Mouse (Mus musculus): ENCODE measurements around the gene Sppl3. TPM values are rescaled to one million over a fixed set of nuclear protein-coding genes. Genes with fewer than 3 reads are reported as not detected.

Gene Sppl3
- 51.5 and 57.0 TPM in 2 replicates for polyA plus RNA-seq (2012; rRNA removed)

GRCm38 (mm10) chr5:115010577-115011216 is at the start of gene Sppl3:
TSS of gene Sppl3 (plus strand) at chr5:115011137.
- H3K27ac ChIP-seq (ENCODE audit: insufficient read depth, low read depth, low read length) = peak within 1 kb of the TSS; percentile 78
- peaks cover 18% of the 10 kb centered on the region for H3K4me1 ChIP-seq (ENCODE audit: control insufficient read depth, insufficient read depth, low read length)
- 2% methylated on average over 56 of the region's 65 CpGs for WGBS
- peak; percentile 96 for DNase-seq
- TF ChIP-seq CTCF (conservative IDR thresholded peaks at IDR 0.05; ENCODE audit: insufficient read depth, insufficient read length, low read depth, low read length) (no peak), POLR2A (IDR thresholded peaks at IDR 0.05; ENCODE audit: low read depth, low read length) (peak; percentile 84)
- H3K36me3 ChIP-seq (ENCODE audit: control insufficient read depth, insufficient read depth, low read length) = no peaks in the 10 kb centered on the region
- no peaks in the 10 kb centered on the region for H3K27me3 ChIP-seq (replicated peaks; ENCODE audit: control insufficient read depth, insufficient read depth, low read length)
- H3K4me3 ChIP-seq (ENCODE audit: insufficient read depth, low read depth, low read length) = peak within 1 kb of the TSS; percentile 89

- DNase-seq = peak; percentile 77
- Histone ChIP-seq H3K27me3 (replicated peaks; ENCODE audit: control insufficient read depth, insufficient read depth, low read length) (no peaks in the 10 kb centered on the region), H3K4me3 (ENCODE audit: insufficient read depth, low read depth, low read length) (no peak overlapping the region), H3K4me1 (ENCODE audit: control insufficient read depth, insufficient read depth, low read length) (peaks cover 18% of the 10 kb centered on the region), H3K36me3 (ENCODE audit: control insufficient read depth, insufficient read depth, low read length) (no peaks in the 10 kb centered on the region), H3K27ac (ENCODE audit: insufficient read depth, low read depth, low read length) (peak overlapping the region; percentile 37; the same call in 1 of the 2 replicates)
- no peak for TF ChIP-seq POLR2A (IDR thresholded peaks at IDR 0.05; ENCODE audit: low read depth, low read length)
- TF ChIP-seq CTCF (conservative IDR thresholded peaks at IDR 0.05; ENCODE audit: insufficient read depth, insufficient read length, low read depth, low read length) = no peak
- WGBS = 27% methylated on average over 4 of the region's 4 CpGs
These were observed 49.2 kb upstream of the Sppl3 start for GRCm38 (mm10) chr5:114961590-114962360.

GRCm38 (mm10) chr5:114964315-114964966 is 46.5 kb upstream of the Sppl3 start:
- no peak overlapping the region for H3K4me3 ChIP-seq (ENCODE audit: insufficient read depth, low read depth, low read length)
- DNase-seq = peak; percentile 81
- TF ChIP-seq CTCF (conservative IDR thresholded peaks at IDR 0.05; ENCODE audit: insufficient read depth, insufficient read length, low read depth, low read length) (no peak), POLR2A (IDR thresholded peaks at IDR 0.05; ENCODE audit: low read depth, low read length) (no peak)
- H3K27me3 ChIP-seq (replicated peaks; ENCODE audit: control insufficient read depth, insufficient read depth, low read length) = no peaks in the 10 kb centered on the region
- peak overlapping the region; percentile 94 for H3K27ac ChIP-seq (ENCODE audit: insufficient read depth, low read depth, low read length)
- H3K36me3 ChIP-seq (ENCODE audit: control insufficient read depth, insufficient read depth, low read length) = no peaks in the 10 kb centered on the region
- WGBS = 27% methylated on average over 7 of the region's 7 CpGs
- H3K4me1 ChIP-seq (ENCODE audit: control insufficient read depth, insufficient read depth, low read length) = peaks cover 33% of the 10 kb centered on the region

- H3K27me3 ChIP-seq (replicated peaks; ENCODE audit: control insufficient read depth, insufficient read depth, low read length) = no peaks in the 10 kb centered on the region
- peaks cover 33% of the 10 kb centered on the region for H3K4me1 ChIP-seq (ENCODE audit: control insufficient read depth, insufficient read depth, low read length)
- WGBS = 30% methylated on average over 17 of the region's 17 CpGs
- TF ChIP-seq CTCF (conservative IDR thresholded peaks at IDR 0.05; ENCODE audit: insufficient read depth, insufficient read length, low read depth, low read length) = no peak
- TF ChIP-seq POLR2A (IDR thresholded peaks at IDR 0.05; ENCODE audit: low read depth, low read length) = no peak
- peak overlapping the region; percentile 17; the same call in 1 of the 2 replicates for H3K4me3 ChIP-seq (ENCODE audit: insufficient read depth, low read depth, low read length)
- no peaks in the 10 kb centered on the region for H3K36me3 ChIP-seq (ENCODE audit: control insufficient read depth, insufficient read depth, low read length)
- H3K27ac ChIP-seq (ENCODE audit: insufficient read depth, low read depth, low read length) = peak overlapping the region; percentile 94
- peak; percentile 88 for DNase-seq
These were observed 45.7 kb upstream of the Sppl3 start for GRCm38 (mm10) chr5:114964967-114965898.

GRCm38 (mm10) chr5:114967523-114968268 is 43.2 kb upstream of the Sppl3 start:
- H3K36me3 ChIP-seq (ENCODE audit: control insufficient read depth, insufficient read depth, low read length) = no peaks in the 10 kb centered on the region
- no peak for TF ChIP-seq POLR2A (IDR thresholded peaks at IDR 0.05; ENCODE audit: low read depth, low read length)
- TF ChIP-seq CTCF (conservative IDR thresholded peaks at IDR 0.05; ENCODE audit: insufficient read depth, insufficient read length, low read depth, low read length) = no peak
- peak overlapping the region; percentile 33 for H3K4me3 ChIP-seq (ENCODE audit: insufficient read depth, low read depth, low read length)
- WGBS = 22% methylated on average over 14 of the region's 14 CpGs
- DNase-seq = peak; percentile 59
- peak overlapping the region; percentile 99 for H3K27ac ChIP-seq (ENCODE audit: insufficient read depth, low read depth, low read length)
- peaks cover 28% of the 10 kb centered on the region for H3K4me1 ChIP-seq (ENCODE audit: control insufficient read depth, insufficient read depth, low read length)
- no peaks in the 10 kb centered on the region for H3K27me3 ChIP-seq (replicated peaks; ENCODE audit: control insufficient read depth, insufficient read depth, low read length)

GRCm38 (mm10) chr5:114968651-114969050 is 42.3 kb upstream of the Sppl3 start:
- TF ChIP-seq POLR2A (IDR thresholded peaks at IDR 0.05; ENCODE audit: low read depth, low read length) (peak; percentile 54), CTCF (conservative IDR thresholded peaks at IDR 0.05; ENCODE audit: insufficient read depth, insufficient read length, low read depth, low read length) (no peak)
- peaks cover 31% of the 10 kb centered on the region for H3K4me1 ChIP-seq (ENCODE audit: control insufficient read depth, insufficient read depth, low read length)
- peak; percentile 88 for DNase-seq

More at GRCm38 (mm10) chr5:114968651-114969050, 42.3 kb upstream of the Sppl3 start:
- WGBS = 10% methylated on average over 7 of the region's 7 CpGs
- peak overlapping the region; percentile 73 for H3K4me3 ChIP-seq (ENCODE audit: insufficient read depth, low read depth, low read length)
- peak overlapping the region; percentile 99 for H3K27ac ChIP-seq (ENCODE audit: insufficient read depth, low read depth, low read length)
- no peaks in the 10 kb centered on the region for H3K36me3 ChIP-seq (ENCODE audit: control insufficient read depth, insufficient read depth, low read length)
- no peaks in the 10 kb centered on the region for H3K27me3 ChIP-seq (replicated peaks; ENCODE audit: control insufficient read depth, insufficient read depth, low read length)
